Mouse (Mus musculus): ENCODE measurements around the gene Sgsm2. TPM values are rescaled to one million over a fixed set of nuclear protein-coding genes. Genes with fewer than 3 reads are reported as not detected.

The Sgsm2 gene
- polyA plus RNA-seq, 1 experiment from 2014 or later: 0.87 TPM

DNA sequence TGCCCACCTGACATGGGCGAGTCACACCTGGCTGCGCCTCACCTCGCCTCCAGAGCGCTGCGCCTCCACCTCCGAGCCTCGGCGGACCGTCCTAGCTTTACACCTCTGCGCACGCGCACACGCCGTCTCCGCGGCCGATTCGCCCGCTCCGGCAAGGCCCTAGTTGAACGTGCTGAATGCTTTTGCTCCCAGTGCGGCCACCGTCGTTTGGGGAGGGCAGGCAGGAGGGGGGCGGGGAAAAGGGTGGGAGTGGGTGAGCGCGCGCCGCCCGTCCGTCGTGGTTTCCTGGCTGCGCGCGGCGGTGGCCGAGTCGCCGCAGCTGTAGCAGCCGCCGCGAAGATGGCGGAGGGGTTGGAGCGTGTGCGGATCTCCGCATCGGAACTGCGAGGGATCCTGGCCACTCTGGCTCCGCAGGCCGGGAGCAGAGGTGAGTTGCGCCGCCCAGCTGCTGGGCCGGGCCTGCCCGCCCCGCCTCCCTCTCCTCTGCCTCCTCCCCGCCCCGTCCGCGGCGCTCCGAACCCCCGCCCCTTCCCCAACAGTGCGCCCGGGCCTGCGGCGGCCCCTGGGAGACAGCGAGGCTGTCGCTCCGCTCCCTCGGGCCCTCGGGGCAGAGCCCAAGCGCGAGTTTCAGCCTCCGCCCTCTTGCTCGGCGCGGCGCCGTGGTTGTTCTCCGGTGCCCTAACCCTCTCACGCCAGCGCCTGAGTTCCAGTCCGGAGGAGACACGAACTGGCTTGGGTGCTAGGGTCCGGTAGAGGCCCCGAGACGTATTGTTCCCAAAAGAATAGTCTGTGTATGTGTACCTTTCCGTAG lies 28.9 kb upstream of the Sgsm2 start, which contains the start of the genes Smg6 and Srr:
Gene Smg6 (plus strand): TSS at position 247 of the 811 bp plus-strand sequence.
Gene Srr (minus strand): TSS at position 372 of the 811 bp plus-strand sequence.
- peak; percentile 16; the same call in 1 of the 2 replicates for TF ChIP-seq CTCF (IDR thresholded peaks at IDR 0.05; ENCODE audit: low read depth)
- TF ChIP-seq EP300 (IDR thresholded peaks at IDR 0.05; ENCODE audit: low read depth): no peak
- WGBS (ENCODE audit: insufficient replicate concordance): under 1% methylated on average over 73 of the region's 88 CpGs
- H3K4me2 ChIP-seq (ENCODE audit: low read depth, low read length): peak within 1 kb of the TSS; percentile 87
- H3K4me1 ChIP-seq (ENCODE audit: insufficient read depth): peaks cover 20% of the 10 kb centered on the region
- DNase-seq: peak; percentile 99
- no peaks in the 10 kb centered on the region for H3K27me3 ChIP-seq (ENCODE audit: insufficient read depth, low read length)
- H3K27ac ChIP-seq (ENCODE audit: low read depth): peak within 1 kb of the TSS; percentile 96
- peak; percentile 94 for ATAC-seq
- no peaks in the 10 kb centered on the region for H3K9me3 ChIP-seq (ENCODE audit: low read length)
- H3K36me3 ChIP-seq (replicated peaks; ENCODE audit: insufficient read depth, low read length): peaks cover 6% of the 10 kb centered on the region
- H3K4me3 ChIP-seq (ENCODE audit: low read depth, low read length): peak within 1 kb of the TSS; percentile 85
- H3K9ac ChIP-seq (replicated peaks): peak within 1 kb of the TSS; percentile 92

GRCm38 (mm10) chr11:74924149-74924548 lies 27.3 kb upstream of the Sgsm2 start:
- WGBS (ENCODE audit: insufficient replicate concordance): 53% methylated on average over 4 of the region's 4 CpGs
- TF ChIP-seq EP300 (IDR thresholded peaks at IDR 0.05; ENCODE audit: low read depth) (0 out of 2 replicates have a peak, but pooled peaks have one; percentile 14), CTCF (IDR thresholded peaks at IDR 0.05; ENCODE audit: low read depth) (peak; percentile 69)
- ATAC-seq: no peak
- Histone ChIP-seq H3K4me2 (ENCODE audit: low read depth, low read length) (peak overlapping the region; percentile 87; the same call in 1 of the 2 replicates), H3K4me3 (ENCODE audit: low read depth, low read length) (no peak overlapping the region), H3K9me3 (ENCODE audit: low read length) (no peaks in the 10 kb centered on the region), H3K4me1 (ENCODE audit: insufficient read depth) (peaks cover 19% of the 10 kb centered on the region), H3K27ac (ENCODE audit: low read depth) (no peak overlapping the region), H3K9ac (replicated peaks) (no peak overlapping the region), H3K27me3 (ENCODE audit: insufficient read depth, low read length) (no peaks in the 10 kb centered on the region), H3K36me3 (replicated peaks; ENCODE audit: insufficient read depth, low read length) (no peaks in the 10 kb centered on the region; the same call in 1 of the 2 replicates)
- DNase-seq: peak; percentile 60

DNA sequence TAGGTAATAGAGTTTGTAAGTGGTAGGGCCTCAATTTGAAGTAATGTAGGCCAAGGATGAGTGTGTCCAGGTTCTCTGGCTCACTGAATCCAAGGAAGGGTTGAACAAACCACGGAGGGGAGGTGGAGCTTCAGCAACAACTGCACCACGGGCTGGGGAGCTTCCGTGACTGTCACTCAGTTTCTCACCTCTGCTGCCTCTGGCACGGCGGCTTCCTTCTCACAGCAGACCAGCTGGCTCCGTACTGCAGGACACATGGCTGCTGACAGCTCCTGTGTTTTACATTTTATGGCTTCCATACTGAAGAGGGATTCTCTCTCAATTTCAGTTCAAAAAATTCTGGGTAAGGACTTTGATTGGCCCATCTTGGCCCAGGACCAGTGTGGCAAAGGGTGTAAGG lies 22.4 kb upstream of the Sgsm2 start:
- Histone ChIP-seq H3K4me3 (ENCODE audit: low read depth, low read length) (no peak overlapping the region), H3K27ac (ENCODE audit: low read depth) (no peak overlapping the region), H3K4me1 (ENCODE audit: insufficient read depth) (peaks cover 3% of the 10 kb centered on the region; the same call in 1 of the 2 replicates), H3K27me3 (ENCODE audit: insufficient read depth, low read length) (no peaks in the 10 kb centered on the region), H3K9me3 (ENCODE audit: low read length) (no peaks in the 10 kb centered on the region), H3K9ac (replicated peaks) (no peak overlapping the region), H3K36me3 (replicated peaks; ENCODE audit: insufficient read depth, low read length) (no peaks in the 10 kb centered on the region), H3K4me2 (ENCODE audit: low read depth, low read length) (no peak overlapping the region)
- DNase-seq (no peak), ATAC-seq (no peak)
- TF ChIP-seq CTCF (IDR thresholded peaks at IDR 0.05; ENCODE audit: low read depth) (no peak), EP300 (IDR thresholded peaks at IDR 0.05; ENCODE audit: low read depth) (no peak)
- 81% methylated on average over 6 of the region's 6 CpGs for WGBS (ENCODE audit: insufficient replicate concordance)

DNA sequence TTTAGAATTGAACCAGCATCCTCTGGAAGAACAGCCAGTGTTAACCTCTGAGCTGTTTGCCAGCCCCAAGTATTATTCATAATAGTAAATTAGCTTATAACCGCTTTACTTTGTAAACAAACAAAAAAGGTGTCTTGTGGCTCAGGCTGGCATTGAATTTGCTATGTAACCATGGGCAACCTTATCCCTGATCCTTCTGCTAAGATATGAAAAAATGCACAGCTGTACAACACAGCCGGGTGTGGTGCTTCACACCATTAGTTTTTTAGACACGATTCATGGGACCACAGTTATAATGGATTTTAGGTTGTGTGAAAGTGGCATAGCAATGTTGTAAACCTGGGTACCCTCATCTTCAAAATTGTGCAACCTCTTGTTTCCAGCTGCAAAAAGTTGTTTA lies 15.6 kb upstream of the Sgsm2 start:
- ATAC-seq (no peak), DNase-seq (no peak)
- H3K4me3 ChIP-seq (ENCODE audit: low read depth, low read length): no peak overlapping the region
- no peak overlapping the region for H3K9ac ChIP-seq (replicated peaks)
- no peaks in the 10 kb centered on the region for H3K4me1 ChIP-seq (ENCODE audit: insufficient read depth)
- H3K27ac ChIP-seq (ENCODE audit: low read depth): no peak overlapping the region
- no peaks in the 10 kb centered on the region for H3K27me3 ChIP-seq (ENCODE audit: insufficient read depth, low read length)
- H3K4me2 ChIP-seq (ENCODE audit: low read depth, low read length): no peak overlapping the region
- H3K36me3 ChIP-seq (replicated peaks; ENCODE audit: insufficient read depth, low read length): peaks cover 18% of the 10 kb centered on the region
- TF ChIP-seq CTCF (IDR thresholded peaks at IDR 0.05; ENCODE audit: low read depth) (no peak), EP300 (IDR thresholded peaks at IDR 0.05; ENCODE audit: low read depth) (no peak)
- WGBS (ENCODE audit: insufficient replicate concordance): 68% methylated on average over 3 of the region's 3 CpGs
- H3K9me3 ChIP-seq (ENCODE audit: low read length): no peaks in the 10 kb centered on the region

GRCm38 (mm10) chr11:74909978-74910377 lies 13.1 kb upstream of the Sgsm2 start:
- H3K36me3 ChIP-seq (replicated peaks; ENCODE audit: insufficient read depth, low read length): peaks cover 43% of the 10 kb centered on the region
- H3K27me3 ChIP-seq (ENCODE audit: insufficient read depth, low read length): no peaks in the 10 kb centered on the region
- no peaks in the 10 kb centered on the region for H3K9me3 ChIP-seq (ENCODE audit: low read length)
- 73% methylated on average over 4 of the region's 4 CpGs for WGBS (ENCODE audit: insufficient replicate concordance)
- no peak for DNase-seq
- no peaks in the 10 kb centered on the region for H3K4me1 ChIP-seq (ENCODE audit: insufficient read depth)
- no peak overlapping the region for H3K4me2 ChIP-seq (ENCODE audit: low read depth, low read length)
- H3K27ac ChIP-seq (ENCODE audit: low read depth): no peak overlapping the region
- no peak overlapping the region for H3K9ac ChIP-seq (replicated peaks)
- no peak for TF ChIP-seq EP300 (IDR thresholded peaks at IDR 0.05; ENCODE audit: low read depth)
- no peak for TF ChIP-seq CTCF (IDR thresholded peaks at IDR 0.05; ENCODE audit: low read depth)
- no peak overlapping the region for H3K4me3 ChIP-seq (ENCODE audit: low read depth, low read length)
- ATAC-seq: no peak

DNA sequence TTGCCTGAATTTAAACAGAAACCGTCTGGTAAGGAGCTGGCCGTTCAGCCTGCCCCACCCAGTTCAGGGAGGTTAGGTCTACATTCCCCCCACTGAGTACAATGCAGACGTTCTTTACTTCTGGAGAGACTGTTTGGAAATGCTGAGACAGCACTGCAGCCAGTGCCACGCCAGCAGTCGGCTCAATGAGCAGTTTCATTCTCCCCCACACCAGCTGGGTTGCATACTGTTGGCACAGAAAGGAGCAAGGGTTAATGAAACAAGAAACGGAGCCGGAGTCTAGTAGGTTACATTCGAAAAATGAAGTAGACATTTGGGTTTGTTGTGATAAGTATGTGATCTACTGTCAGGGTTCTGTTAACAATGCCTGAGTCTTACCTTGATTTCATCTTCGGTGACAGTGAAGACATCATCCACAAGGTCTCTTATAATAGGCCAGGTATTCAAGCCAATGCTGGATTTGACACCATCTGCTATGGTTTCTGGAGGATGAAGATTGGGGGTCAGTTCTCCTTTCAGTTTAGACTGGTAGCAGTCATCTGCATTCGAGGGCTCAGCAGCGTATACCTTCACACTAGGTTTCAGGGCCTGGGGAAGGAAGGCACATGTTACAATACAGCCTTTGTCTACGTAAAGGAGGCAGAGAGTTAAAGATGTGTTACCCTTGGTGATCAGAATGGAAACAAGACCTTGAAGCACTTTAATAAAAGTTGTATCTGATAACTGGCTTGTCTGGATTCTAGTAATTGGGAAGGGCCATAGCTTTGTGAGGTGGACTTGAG lies 11.9 kb upstream of the Sgsm2 start:
- peaks cover 54% of the 10 kb centered on the region for H3K36me3 ChIP-seq (replicated peaks; ENCODE audit: insufficient read depth, low read length)
- no peaks in the 10 kb centered on the region for H3K27me3 ChIP-seq (ENCODE audit: insufficient read depth, low read length)
- H3K9me3 ChIP-seq (ENCODE audit: low read length): no peaks in the 10 kb centered on the region
- no peak overlapping the region for H3K4me2 ChIP-seq (ENCODE audit: low read depth, low read length)
- 80% methylated on average over 12 of the region's 12 CpGs for WGBS (ENCODE audit: insufficient replicate concordance)
- no peak overlapping the region for H3K9ac ChIP-seq (replicated peaks)
- H3K4me1 ChIP-seq (ENCODE audit: insufficient read depth): no peaks in the 10 kb centered on the region
- ATAC-seq: no peak
- H3K27ac ChIP-seq (ENCODE audit: low read depth): no peak overlapping the region
- H3K4me3 ChIP-seq (ENCODE audit: low read depth, low read length): no peak overlapping the region
- TF ChIP-seq CTCF (IDR thresholded peaks at IDR 0.05; ENCODE audit: low read depth): no peak
- DNase-seq: no peak

Data from liver, postnatal 0 days (tissue).